Mouse (Mus musculus) thymus, adult 2 months (tissue): Measurements from ENCODE around the gene Nup98. TPM values are rescaled to one million over a fixed set of nuclear protein-coding genes. Genes with fewer than 3 reads are reported as not detected.

Experiments used
- DNase-seq: peaks from one replicate; pipeline ENCODE4 v3.0.0; 2021
- H3K27ac ChIP-seq: fragments of 200-500 bp; 2 replicates; pipeline ENCODE4 v1.5.1; 2012; ENCODE audit warnings: low read length, control low read depth; ENCODE audit not compliant: control insufficient read depth, insufficient read depth
- H3K27me3 ChIP-seq: fragments of 200-500 bp; 2 replicates; pipeline ENCODE4 v1.6.1; 2012; ENCODE audit warnings: mild to moderate bottlenecking, low read length, moderate library complexity, mixed read lengths; ENCODE audit not compliant: control insufficient read depth, insufficient read depth
- H3K36me3 ChIP-seq: fragments of 200-500 bp; 2 replicates; pipeline ENCODE4 v1.6.1; 2012; ENCODE audit warnings: mild to moderate bottlenecking, low read length, moderate library complexity; ENCODE audit not compliant: control insufficient read depth, insufficient read depth
- H3K4me1 ChIP-seq: fragments of 200-500 bp; replicated peaks from 2 replicates; pipeline ENCODE4 v1.6.1; 2012; ENCODE audit warnings: low read length; ENCODE audit not compliant: control insufficient read depth, insufficient read depth
- H3K4me3 ChIP-seq: fragments of 200-500 bp; 2 replicates; pipeline ENCODE4 v1.5.1; 2012; ENCODE audit warnings: mild to moderate bottlenecking, low read length, control low read depth, moderate library complexity; ENCODE audit not compliant: control insufficient read depth, insufficient read depth
- CTCF ChIP-seq: fragments of 200-500 bp; IDR thresholded peaks from 2 replicates; pipeline ENCODE4 v1.5.1; 2012; ENCODE audit warnings: mild to moderate bottlenecking, control low read depth, low read length, moderate library complexity, borderline replicate concordance; ENCODE audit not compliant: control insufficient read depth, poor library complexity, insufficient read depth; ENCODE audit errors: extremely low read depth
- WGBS: fragments of 180-500 bp; shearing (Covaris S2); methylation state at CpG from one replicate; pipeline ENCODE4 v1.1.7; 2018; 5-methylcytosine and 5-hydroxymethylcytosine counted together
- polyA plus RNA-seq: library from polyadenylated mRNA; depleted of rRNA; stranded (reverse); fragments of >200 nt; gene quantifications from 2 replicates; pipeline ENCODE4 v1.2.3, GENCODE M21; 2012; rRNA removed

The Nup98 gene
- polyA plus RNA-seq, 1 experiment: 23.7 TPM

DNA sequence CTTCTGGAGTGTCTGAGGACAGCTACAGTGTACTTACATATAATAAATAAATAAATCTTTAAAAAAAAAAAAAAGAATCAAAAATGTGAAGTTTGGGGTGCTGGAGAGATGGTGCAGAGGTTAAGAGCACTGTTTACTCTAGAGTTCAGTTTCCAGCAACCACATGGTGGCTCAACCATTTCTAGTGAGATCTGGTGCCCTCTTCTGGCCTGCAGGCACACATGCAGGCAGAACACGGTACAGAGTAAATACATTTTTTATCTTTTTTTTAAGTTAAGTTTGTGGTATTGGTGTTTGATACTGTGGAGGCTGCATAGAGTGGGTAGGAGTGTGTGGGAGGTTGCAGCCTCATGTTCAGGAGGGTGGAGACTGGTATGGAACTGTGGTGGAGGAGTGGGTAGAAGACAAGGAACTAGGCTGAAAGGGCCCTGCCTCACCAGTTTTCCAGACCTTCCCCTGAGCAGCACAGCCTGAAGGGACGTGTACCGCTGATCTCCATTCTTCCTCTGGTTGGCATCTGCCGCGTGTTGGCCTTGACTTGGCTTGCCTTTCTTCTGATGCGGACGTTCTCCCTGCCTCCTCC lies 133.2 kb downstream of the Nup98 start:
- Histone ChIP-seq H3K4me3 (no peak overlapping the region), H3K27me3 (no peaks in the 10 kb centered on the region), H3K36me3 (peaks cover 66% of the 10 kb centered on the region), H3K27ac (no peak overlapping the region), H3K4me1 (no peaks in the 10 kb centered on the region)
- peak; percentile 45 for DNase-seq
- 81% methylated on average over 6 of the region's 7 CpGs for WGBS
- no peak for TF ChIP-seq CTCF

Other genes with a start within 250 kb of the Nup98 start
- 57.9 and 80.7 TPM in 2 replicates for gene Il18bp, start 191.5 kb downstream of the Nup98 start, polyA plus RNA-seq
- gene Rnf121, start 144.7 kb downstream of the Nup98 start, polyA plus RNA-seq: 41.0 and 42.1 TPM in 2 replicates
- 47.7 and 54.3 TPM in 2 replicates for gene Xndc1, start 144.7 kb downstream of the Nup98 start, polyA plus RNA-seq
- 11.9 and 12.1 TPM in 2 replicates for gene Xntrpc, start 144.5 kb downstream of the Nup98 start, polyA plus RNA-seq
- gene Trpc2, start 127.1 kb downstream of the Nup98 start, polyA plus RNA-seq: 0.61 and 0.92 TPM in 2 replicates
- 15.7 and 23.7 TPM in 2 replicates for gene Art1, start 108.4 kb downstream of the Nup98 start, polyA plus RNA-seq
- 2.4 and 3.7 TPM in 2 replicates for gene Art5, start 100.7 kb downstream of the Nup98 start, polyA plus RNA-seq
- gene Chrna10, start 93.3 kb downstream of the Nup98 start, polyA plus RNA-seq: 1.7 and 1.8 TPM in 2 replicates
- 99.7 and 131 TPM in 2 replicates for gene Pgap2, start within 50 bp of the Nup98 start, polyA plus RNA-seq
- 221 and 282 TPM in 2 replicates for gene Rhog, start 45.9 kb upstream of the Nup98 start, polyA plus RNA-seq
- gene Stim1, start 57.6 kb upstream of the Nup98 start, polyA plus RNA-seq: 98.6 and 107 TPM in 2 replicates
- 46.3 and 67.1 TPM in 2 replicates for gene Rrm1, start 231.5 kb upstream of the Nup98 start, polyA plus RNA-seq